Mouse (Mus musculus) ES-Bruce4 (cell line): Measurements from ENCODE around the gene Gm42715.

Experiments used
- EP300 ChIP-seq: IDR thresholded peaks from 2 replicates; pipeline ENCODE4 v1.6.1; 2011; ENCODE audit warnings: low read depth, low read length; ENCODE audit not compliant: insufficient read depth
- POLR2A ChIP-seq: IDR thresholded peaks from one replicate; pipeline ENCODE4 v1.8.1; 2011; ENCODE audit warnings: low read length; ENCODE audit not compliant: insufficient read depth

DNA sequence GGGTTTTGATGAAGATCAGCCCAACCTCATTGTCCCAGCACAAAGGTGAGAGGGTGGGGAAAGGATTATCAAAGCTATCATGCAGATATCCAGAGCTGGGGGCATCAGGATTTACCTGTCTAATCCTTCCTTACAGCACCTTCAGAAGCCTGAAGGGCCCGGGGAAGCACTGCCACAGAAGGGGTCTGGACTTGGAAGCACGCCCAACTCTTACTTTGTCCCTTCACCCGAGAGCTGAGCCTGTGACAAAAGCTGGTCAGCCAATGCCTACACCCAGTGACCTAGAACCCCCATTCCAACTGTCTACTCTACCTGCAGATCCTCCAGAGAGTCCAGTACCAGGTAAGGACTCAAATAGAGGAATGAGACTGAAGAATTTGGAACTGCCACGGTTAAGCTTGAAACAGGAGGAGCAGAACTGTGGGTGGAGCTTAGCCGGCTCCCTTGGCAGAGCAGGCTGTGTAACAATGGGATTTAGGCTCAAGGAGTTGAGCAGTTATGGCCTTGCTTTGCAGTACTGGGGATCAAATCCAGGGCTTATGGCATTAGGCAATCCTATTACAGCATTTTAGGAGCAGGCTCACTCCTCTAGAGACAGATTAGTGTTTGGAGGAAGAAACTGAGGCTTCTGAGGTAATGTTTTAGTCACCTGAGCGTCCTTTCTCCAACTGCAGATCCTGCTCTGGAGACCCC, 44.9 kb upstream of the Gm42715 start:
- no peak for TF ChIP-seq EP300
- no peak for TF ChIP-seq POLR2A
